Mouse (Mus musculus): ENCODE data around the gene Lbx1. TPM values are rescaled to one million over a fixed set of nuclear protein-coding genes. Genes with fewer than 3 reads are reported as not detected.

Lbx1 gene
- total and polyA plus RNA-seq, 3 experiments = not detected

DNA sequence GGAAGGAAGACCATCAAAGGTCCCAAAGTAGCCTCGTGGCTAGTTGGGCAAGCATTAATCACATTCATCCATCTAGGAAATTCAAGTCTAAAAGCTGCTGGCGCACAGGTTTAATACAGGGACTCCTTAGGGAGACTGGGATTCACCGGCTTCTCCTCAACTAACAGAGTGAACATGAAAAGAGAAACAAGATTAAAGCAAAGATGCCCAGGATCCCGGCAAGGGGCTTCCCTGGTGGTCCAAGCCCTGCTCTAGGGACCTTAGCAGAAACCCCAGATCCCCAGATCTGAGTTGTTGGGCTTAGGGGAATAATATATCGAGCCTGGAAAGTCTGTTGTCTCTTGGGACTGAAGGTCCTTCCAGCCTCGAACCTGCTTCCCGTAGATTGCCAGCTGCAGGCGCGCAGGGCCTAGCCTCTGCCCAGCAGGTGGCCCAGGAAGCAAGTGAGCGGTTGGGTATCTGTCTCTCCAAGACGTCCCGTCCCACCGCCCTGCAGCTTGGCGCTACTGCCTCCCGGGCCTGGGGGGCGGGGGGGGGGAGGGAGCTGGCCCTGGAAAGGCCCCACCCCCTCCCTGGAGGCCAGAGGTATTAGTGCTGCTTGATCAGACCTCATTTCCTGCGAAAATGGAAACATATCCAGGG, 13.3 kb downstream of the Lbx1 start:
- no peak for ATAC-seq (ENCODE audit: extremely low read depth, insufficient number of reproducible peaks, low FRiP score, poor library complexity, severe bottlenecking)
- no peak for TF ChIP-seq POLR2AphosphoS5 (IDR thresholded peaks at IDR 0.05; ENCODE audit: insufficient replicate concordance, low read depth, low read length)
- TF ChIP-seq CTCF (IDR thresholded peaks at IDR 0.05; ENCODE audit: low read depth, low read length) = no peak
- no peak for TF ChIP-seq GATA2 (IDR thresholded peaks at IDR 0.05; ENCODE audit: borderline replicate concordance, low read depth, low read length)
- Histone ChIP-seq H3K9me3 (replicated peaks) (no peaks in the 10 kb centered on the region), H3K4me3 (ENCODE audit: low read depth, low read length) (no peak overlapping the region), H3K27me3 (ENCODE audit: insufficient read depth, low read length) (peaks cover 22% of the 10 kb centered on the region), H3K36me3 (replicated peaks) (no peaks in the 10 kb centered on the region), H3K4me1 (ENCODE audit: insufficient read depth, low read depth, low read length) (peaks cover 14% of the 10 kb centered on the region)
- DNase-seq (ENCODE audit: low spot score) = no peak

- no peak for TF ChIP-seq GATA1 (IDR thresholded peaks at IDR 0.05; ENCODE audit: borderline replicate concordance, low read length)
- TF ChIP-seq POLR2AphosphoS5 (IDR thresholded peaks at IDR 0.05; ENCODE audit: insufficient replicate concordance, low read depth, low read length) = no peak
- no peak for TF ChIP-seq GATA2 (IDR thresholded peaks at IDR 0.05; ENCODE audit: borderline replicate concordance, low read depth, low read length)
- TF ChIP-seq TAL1 (conservative IDR thresholded peaks at IDR 0.05; ENCODE audit: low read depth, low read length) = no peak
- no peak for TF ChIP-seq CTCF (IDR thresholded peaks at IDR 0.05; ENCODE audit: low read depth, low read length)
- Histone ChIP-seq H3K4me1 (ENCODE audit: insufficient read depth, low read depth, low read length) (peaks cover 14% of the 10 kb centered on the region), H3K27me3 (ENCODE audit: insufficient read depth, low read length) (peaks cover 20% of the 10 kb centered on the region), H3K9me3 (replicated peaks) (no peaks in the 10 kb centered on the region), H3K36me3 (replicated peaks) (no peaks in the 10 kb centered on the region), H3K4me3 (ENCODE audit: low read depth, low read length) (peak overlapping the region; percentile 30; the same call in 1 of the 2 replicates)
- ATAC-seq (ENCODE audit: extremely low read depth, insufficient number of reproducible peaks, low FRiP score, poor library complexity, severe bottlenecking) = no peak
- no peak for DNase-seq (ENCODE audit: low spot score)
These were observed 14.2 kb downstream of the Lbx1 start for GRCm38 (mm10) chr19:45221458-45221783.

DNA sequence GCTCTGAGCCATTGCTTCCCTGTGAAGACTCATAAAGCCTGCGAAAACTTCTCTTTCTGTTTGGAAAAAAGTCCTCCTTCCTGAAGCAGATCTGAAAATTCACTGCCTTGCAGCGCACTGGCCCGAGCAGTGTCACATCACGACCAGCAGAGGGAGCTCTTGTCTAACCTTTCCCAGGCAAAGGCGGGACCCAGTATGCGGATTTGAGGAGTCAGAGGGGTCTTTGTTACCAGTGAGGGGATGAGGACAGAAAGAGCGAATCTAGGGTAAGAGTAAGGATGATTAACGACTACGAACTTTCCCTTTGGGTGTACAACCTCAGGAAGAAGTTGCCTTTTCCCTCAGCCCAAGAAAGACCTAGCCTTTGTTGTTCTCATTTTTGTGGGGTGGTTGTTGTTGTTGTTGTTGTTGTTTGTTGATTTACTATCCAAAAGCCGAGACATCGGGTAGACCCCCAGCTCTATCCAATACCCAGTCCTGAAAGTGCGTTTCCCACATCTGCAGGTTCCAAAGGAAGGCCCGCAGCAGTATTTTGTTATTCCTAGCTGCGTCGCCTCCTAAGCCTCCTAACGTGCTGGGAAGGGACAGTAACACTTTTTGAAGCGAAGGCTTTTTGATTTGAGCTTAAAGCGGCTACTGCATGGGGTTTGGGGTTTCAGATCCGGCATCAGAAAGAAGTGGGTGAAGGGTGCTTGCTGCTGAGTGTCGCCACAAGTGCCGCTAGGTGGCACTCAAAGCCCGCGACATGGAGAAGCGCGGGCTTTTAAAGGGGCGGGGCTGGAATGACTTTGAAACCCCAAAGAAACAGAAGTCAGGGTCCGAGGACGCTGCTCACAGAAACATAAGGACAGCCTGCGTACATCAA, 14.8 kb downstream of the Lbx1 start:
- peak; percentile 65 for DNase-seq (ENCODE audit: low spot score)
- no peak for TF ChIP-seq POLR2AphosphoS5 (IDR thresholded peaks at IDR 0.05; ENCODE audit: insufficient replicate concordance, low read depth, low read length)
- no peak for TF ChIP-seq GATA2 (IDR thresholded peaks at IDR 0.05; ENCODE audit: borderline replicate concordance, low read depth, low read length)
- TF ChIP-seq GATA1 (IDR thresholded peaks at IDR 0.05; ENCODE audit: borderline replicate concordance, low read length) = no peak
- no peak for TF ChIP-seq TAL1 (conservative IDR thresholded peaks at IDR 0.05; ENCODE audit: low read depth, low read length)
- peak; percentile 93 for TF ChIP-seq CTCF (IDR thresholded peaks at IDR 0.05; ENCODE audit: low read depth, low read length)
- Histone ChIP-seq H3K4me3 (ENCODE audit: low read depth, low read length) (peak overlapping the region; percentile 30; the same call in 1 of the 2 replicates), H3K9me3 (replicated peaks) (no peaks in the 10 kb centered on the region), H3K36me3 (replicated peaks) (no peaks in the 10 kb centered on the region), H3K4me1 (ENCODE audit: insufficient read depth, low read depth, low read length) (peaks cover 14% of the 10 kb centered on the region), H3K27me3 (ENCODE audit: insufficient read depth, low read length) (peaks cover 17% of the 10 kb centered on the region)
- ATAC-seq (ENCODE audit: extremely low read depth, insufficient number of reproducible peaks, low FRiP score, poor library complexity, severe bottlenecking) = peak; percentile 34; the same call in 1 of the 2 replicates

GRCm38 (mm10) chr19:45216240-45216639, 19.4 kb downstream of the Lbx1 start:
- H3K9me3 ChIP-seq (replicated peaks) = no peaks in the 10 kb centered on the region
- TF ChIP-seq TAL1 (conservative IDR thresholded peaks at IDR 0.05; ENCODE audit: low read depth, low read length) = no peak
- TF ChIP-seq CTCF (IDR thresholded peaks at IDR 0.05; ENCODE audit: low read depth, low read length) = peak; percentile 27; the same call in 1 of the 2 replicates
- TF ChIP-seq POLR2AphosphoS5 (IDR thresholded peaks at IDR 0.05; ENCODE audit: insufficient replicate concordance, low read depth, low read length) = no peak
- TF ChIP-seq GATA1 (IDR thresholded peaks at IDR 0.05; ENCODE audit: borderline replicate concordance, low read length) = no peak
- TF ChIP-seq GATA2 (IDR thresholded peaks at IDR 0.05; ENCODE audit: borderline replicate concordance, low read depth, low read length) = no peak
- H3K27me3 ChIP-seq (ENCODE audit: insufficient read depth, low read length) = peaks cover 13% of the 10 kb centered on the region
- no peaks in the 10 kb centered on the region for H3K36me3 ChIP-seq (replicated peaks)
- no peak overlapping the region for H3K4me3 ChIP-seq (ENCODE audit: low read depth, low read length)
- ATAC-seq (ENCODE audit: extremely low read depth, insufficient number of reproducible peaks, low FRiP score, poor library complexity, severe bottlenecking) (no peak), DNase-seq (ENCODE audit: low spot score) (no peak)
- peaks cover 10% of the 10 kb centered on the region for H3K4me1 ChIP-seq (ENCODE audit: insufficient read depth, low read depth, low read length)

DNA sequence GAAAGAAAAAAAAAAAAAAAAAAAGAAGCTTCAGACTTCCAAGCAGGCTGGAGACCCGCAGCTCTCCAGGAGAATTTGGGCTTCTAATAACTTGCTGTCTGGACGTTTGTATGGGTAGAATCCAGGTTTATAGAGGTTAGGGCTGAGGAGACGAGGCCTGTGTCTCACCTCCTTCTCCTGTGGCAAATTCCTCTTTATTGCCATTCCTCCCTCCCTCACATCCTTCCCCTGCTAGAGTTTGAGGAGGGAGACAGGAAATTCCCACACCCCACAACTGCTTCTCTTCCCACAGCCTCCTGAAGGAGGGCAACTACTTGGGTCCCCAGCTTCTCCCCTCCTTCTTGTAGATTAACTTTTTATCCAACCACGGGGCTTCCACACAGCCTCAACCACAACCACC, 20.2 kb downstream of the Lbx1 start:
- Histone ChIP-seq H3K4me3 (ENCODE audit: low read depth, low read length) (no peak overlapping the region), H3K27me3 (ENCODE audit: insufficient read depth, low read length) (peaks cover 13% of the 10 kb centered on the region), H3K4me1 (ENCODE audit: insufficient read depth, low read depth, low read length) (peaks cover 4% of the 10 kb centered on the region), H3K36me3 (replicated peaks) (no peaks in the 10 kb centered on the region), H3K9me3 (replicated peaks) (no peaks in the 10 kb centered on the region)
- ATAC-seq (ENCODE audit: extremely low read depth, insufficient number of reproducible peaks, low FRiP score, poor library complexity, severe bottlenecking) = no peak
- TF ChIP-seq POLR2AphosphoS5 (IDR thresholded peaks at IDR 0.05; ENCODE audit: insufficient replicate concordance, low read depth, low read length) (no peak), GATA1 (IDR thresholded peaks at IDR 0.05; ENCODE audit: borderline replicate concordance, low read length) (no peak), GATA2 (IDR thresholded peaks at IDR 0.05; ENCODE audit: borderline replicate concordance, low read depth, low read length) (no peak), TAL1 (conservative IDR thresholded peaks at IDR 0.05; ENCODE audit: low read depth, low read length) (no peak), CTCF (IDR thresholded peaks at IDR 0.05; ENCODE audit: low read depth, low read length) (no peak)
- DNase-seq (ENCODE audit: low spot score) = no peak

DNA sequence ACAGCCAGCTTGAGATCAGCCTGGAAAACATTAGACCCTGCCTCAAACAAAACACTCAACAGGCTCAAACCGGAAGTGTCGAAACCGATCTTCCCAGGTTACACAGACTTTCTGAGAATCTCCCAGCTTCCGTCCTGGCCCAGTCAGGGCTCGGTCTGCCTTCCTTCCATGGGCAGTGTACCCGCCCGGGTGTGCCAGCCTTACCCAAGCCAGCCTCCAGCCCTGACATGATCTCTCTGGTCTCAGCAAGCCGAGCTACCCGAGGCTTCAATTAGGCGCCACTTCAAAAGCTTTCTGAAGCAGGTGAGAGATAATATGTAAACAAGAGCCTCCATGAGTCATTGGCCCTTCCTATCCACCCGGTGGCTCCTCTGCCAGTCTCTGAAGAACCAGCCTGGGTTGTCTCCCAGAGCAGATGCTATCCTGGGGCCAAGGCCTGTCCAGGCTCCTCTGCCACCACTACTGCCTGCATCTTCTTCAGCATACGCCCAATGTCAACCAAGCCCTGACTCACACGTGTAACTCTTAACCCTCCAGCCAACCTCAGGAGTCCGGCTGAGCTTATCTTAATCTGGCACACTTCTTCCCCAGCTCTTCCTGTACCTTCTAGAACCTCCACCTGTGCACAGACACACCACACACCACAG, 25.7 kb downstream of the Lbx1 start:
- ATAC-seq (ENCODE audit: extremely low read depth, insufficient number of reproducible peaks, low FRiP score, poor library complexity, severe bottlenecking) = no peak
- no peak for TF ChIP-seq TAL1 (conservative IDR thresholded peaks at IDR 0.05; ENCODE audit: low read depth, low read length)
- TF ChIP-seq POLR2AphosphoS5 (IDR thresholded peaks at IDR 0.05; ENCODE audit: insufficient replicate concordance, low read depth, low read length) = no peak
- TF ChIP-seq GATA1 (IDR thresholded peaks at IDR 0.05; ENCODE audit: borderline replicate concordance, low read length) = no peak
- no peak for TF ChIP-seq GATA2 (IDR thresholded peaks at IDR 0.05; ENCODE audit: borderline replicate concordance, low read depth, low read length)
- TF ChIP-seq CTCF (IDR thresholded peaks at IDR 0.05; ENCODE audit: low read depth, low read length) = no peak
- H3K9me3 ChIP-seq (replicated peaks) = no peaks in the 10 kb centered on the region
- DNase-seq (ENCODE audit: low spot score) = no peak
- H3K4me3 ChIP-seq (ENCODE audit: low read depth, low read length) = no peak overlapping the region
- H3K27me3 ChIP-seq (ENCODE audit: insufficient read depth, low read length) = peaks cover 17% of the 10 kb centered on the region
- H3K4me1 ChIP-seq (ENCODE audit: insufficient read depth, low read depth, low read length) = no peaks in the 10 kb centered on the region
- no peaks in the 10 kb centered on the region for H3K36me3 ChIP-seq (replicated peaks)
